Mouse (Mus musculus) ES-E14 (cell line): ENCODE measurements around the gene Sf3a2. TPM values are rescaled to one million over a fixed set of nuclear protein-coding genes. Genes with fewer than 3 reads are reported as not detected.

Experiments used
- DNase-seq: peaks from one replicate; pipeline ENCODE4 v3.0.0-alpha.2; 2013; ENCODE audit warnings: low read depth, low spot score
- H3K27ac ChIP-seq: 2 replicates; pipeline ENCODE4 v1.5.1; 2012; ENCODE audit warnings: low read depth, mild to moderate bottlenecking, low read length, moderate library complexity, mixed read lengths; ENCODE audit not compliant: poor library complexity, insufficient read depth, severe bottlenecking
- H3K36me3 ChIP-seq: 2 replicates; pipeline ENCODE4 v1.6.1; 2012; ENCODE audit warnings: mild to moderate bottlenecking, low read length, moderate library complexity, mixed read lengths; ENCODE audit not compliant: control insufficient read depth, poor library complexity, insufficient read depth, severe bottlenecking
- H3K4me1 ChIP-seq, 2 experiments: fragments of 150-350 bp in 1 of 2; sonication (generic) in 1 of 2; 2 replicates each; pipeline ENCODE4 v1.6.1; 2012; ENCODE audit warnings: low read length in 2 of 2, mild to moderate bottlenecking in 1 of 2, mixed read lengths in 1 of 2; ENCODE audit not compliant: control insufficient read depth in 2 of 2, insufficient read depth in 2 of 2, poor library complexity in 1 of 2
- H3K4me3 ChIP-seq, 2 experiments: fragments of 150-350 bp in 1 of 2; sonication (generic) in 1 of 2; 2 replicates each; pipeline ENCODE4 v1.5.1; 2012; ENCODE audit warnings: low read length in 2 of 2, low read depth in 1 of 2, mild to moderate bottlenecking in 1 of 2, mixed read lengths in 1 of 2; ENCODE audit not compliant: insufficient read depth in 1 of 2, poor library complexity in 1 of 2, severe bottlenecking in 1 of 2
- H3K9ac ChIP-seq: 2 replicates; pipeline ENCODE4 v1.6.1; 2012; ENCODE audit warnings: low read depth, mild to moderate bottlenecking, low read length, mixed read lengths; ENCODE audit not compliant: poor library complexity, insufficient read depth, severe bottlenecking
- H3K9me3 ChIP-seq: fragments of 150-350 bp; sonication (generic); 2 replicates; pipeline ENCODE4 v1.6.1; 2012; ENCODE audit warnings: low read depth, mild to moderate bottlenecking, low read length; ENCODE audit not compliant: control insufficient read depth, insufficient read depth
- CHD2 ChIP-seq: IDR thresholded peaks from 2 replicates; pipeline ENCODE4 v1.6.1; 2014; ENCODE audit warnings: mild to moderate bottlenecking, low read depth, low read length, inconsistent platforms
- HCFC1 ChIP-seq: IDR thresholded peaks from 2 replicates; pipeline ENCODE4 v1.6.1; 2012; ENCODE audit warnings: low read length, inconsistent platforms, borderline replicate concordance; ENCODE audit not compliant: insufficient read depth
- MAFK ChIP-seq: IDR thresholded peaks from 2 replicates; pipeline ENCODE4 v1.6.1; 2014; ENCODE audit warnings: mild to moderate bottlenecking, low read depth, low read length, inconsistent platforms; ENCODE audit not compliant: insufficient read depth
- ZC3H11A ChIP-seq: IDR thresholded peaks from 2 replicates; pipeline ENCODE4 v1.6.1; 2012; ENCODE audit warnings: low read depth, mild to moderate bottlenecking, inconsistent platforms, low read length, borderline replicate concordance
- ZNF384 ChIP-seq: IDR thresholded peaks from 2 replicates; pipeline ENCODE4 v1.6.1; 2012; ENCODE audit warnings: low read depth, low read length, inconsistent platforms
- in situ Hi-C, 2 experiments: fragments of 600-800 bp; cut with MboI; formaldehyde crosslinking; loops; one replicate each; pipeline ENCODE4 v1.15.1; 2025; ENCODE audit warnings: low sequenced_read_pairs in 2 of 2, inconsistent platforms in 1 of 2; ENCODE audit not compliant: unreplicated experiment in 2 of 2
- total RNA-seq: library from RNA; depleted of rRNA; stranded (reverse); fragments of 300-350 nt; gene quantifications from 2 replicates; pipeline ENCODE4 v1.2.3, GENCODE M21; 2012

Sf3a2 gene
- total RNA-seq, 1 experiment: 31.4 TPM

GRCm38 (mm10) chr10:80776358-80776869 is 21.6 kb upstream of the Sf3a2 start:
- Histone ChIP-seq H3K4me1 (no peaks in the 10 kb centered on the region), H3K4me3 (no peak overlapping the region), H3K9ac (no peak overlapping the region), H3K36me3 (peaks cover 80% of the 10 kb centered on the region), H3K27ac (no peak overlapping the region), H3K9me3 (no peaks in the 10 kb centered on the region)
- DNase-seq: no peak
- TF ChIP-seq CHD2 (no peak), ZC3H11A (no peak), MAFK (no peak), HCFC1 (no peak), ZNF384 (no peak)
- in situ Hi-C loops: no loop called here

GRCm38 (mm10) chr10:80777123-80777522 is 20.9 kb upstream of the Sf3a2 start:
- Histone ChIP-seq H3K4me3 (no peak overlapping the region), H3K9me3 (no peaks in the 10 kb centered on the region), H3K36me3 (peaks cover 81% of the 10 kb centered on the region), H3K9ac (no peak overlapping the region), H3K4me1 (no peaks in the 10 kb centered on the region), H3K27ac (no peak overlapping the region)
- no peak for DNase-seq
- in situ Hi-C loops: no loop called here
- no peak for TF ChIP-seq CHD2
- TF ChIP-seq HCFC1: no peak
- TF ChIP-seq MAFK: no peak
- TF ChIP-seq ZNF384: no peak
- no peak for TF ChIP-seq ZC3H11A

DNA sequence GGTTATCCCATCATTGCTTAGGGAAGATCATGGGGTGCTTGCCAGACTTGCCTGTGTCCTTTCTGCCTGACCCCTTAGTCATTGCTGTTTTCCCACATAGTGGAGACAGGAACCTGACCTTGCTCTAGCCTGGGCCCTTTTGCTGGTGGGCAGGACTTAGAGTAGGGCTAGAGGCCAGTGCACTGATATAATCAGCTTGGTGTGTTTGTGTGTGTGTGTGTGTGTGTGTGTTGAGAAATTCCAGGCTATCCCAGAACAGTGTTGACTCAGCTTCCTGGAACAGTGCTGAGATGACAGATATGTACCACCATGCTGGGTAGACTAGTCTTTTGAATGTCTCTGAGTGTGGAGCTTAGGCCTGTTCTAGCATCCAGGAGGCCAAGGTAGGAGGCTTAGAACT is 18.4 kb upstream of the Sf3a2 start:
- H3K4me1 ChIP-seq: peaks cover 0 to 5% of the 10 kb centered on the region in 2 experiments; a peak in 1 of 4 replicates
- DNase-seq: no peak
- H3K27ac ChIP-seq: no peak overlapping the region
- H3K4me3 ChIP-seq: no peak overlapping the region
- H3K9me3 ChIP-seq: no peaks in the 10 kb centered on the region
- in situ Hi-C loops: no loop called here
- no peak overlapping the region for H3K9ac ChIP-seq
- H3K36me3 ChIP-seq: peaks cover 83% of the 10 kb centered on the region
- TF ChIP-seq ZC3H11A (no peak), ZNF384 (no peak), CHD2 (no peak), HCFC1 (no peak), MAFK (no peak)

DNA sequence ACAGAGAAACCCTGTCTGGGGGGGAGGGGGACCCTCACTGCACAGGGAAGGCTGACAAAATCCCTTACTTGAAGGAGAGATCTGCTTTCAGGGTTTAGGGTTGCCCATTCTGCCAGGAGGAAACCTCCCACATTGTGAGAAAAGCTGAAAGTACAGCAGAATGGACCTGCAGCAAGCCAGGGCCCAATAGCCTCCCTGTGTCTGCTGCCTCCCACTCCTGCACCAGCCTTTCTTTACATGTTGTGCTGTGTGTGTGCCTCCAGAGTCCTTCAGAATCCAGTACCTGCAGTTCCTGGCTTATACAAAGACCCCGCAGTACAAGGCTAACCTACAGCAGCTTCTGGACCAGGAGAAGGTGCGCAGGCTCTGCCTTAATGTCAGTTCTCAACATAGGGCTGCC is 13.7 kb upstream of the Sf3a2 start:
- no peak overlapping the region for H3K9ac ChIP-seq
- H3K36me3 ChIP-seq: peaks cover 89% of the 10 kb centered on the region
- no peaks in the 10 kb centered on the region for H3K9me3 ChIP-seq
- H3K4me1 ChIP-seq: peaks cover 0 to 5% of the 10 kb centered on the region in 2 experiments; a peak in 1 of 4 replicates
- in situ Hi-C loops: no loop called here
- TF ChIP-seq HCFC1: no peak
- no peak for TF ChIP-seq ZNF384
- TF ChIP-seq MAFK: no peak
- H3K27ac ChIP-seq: no peak overlapping the region
- no peak for DNase-seq
- H3K4me3 ChIP-seq: no peak overlapping the region

DNA sequence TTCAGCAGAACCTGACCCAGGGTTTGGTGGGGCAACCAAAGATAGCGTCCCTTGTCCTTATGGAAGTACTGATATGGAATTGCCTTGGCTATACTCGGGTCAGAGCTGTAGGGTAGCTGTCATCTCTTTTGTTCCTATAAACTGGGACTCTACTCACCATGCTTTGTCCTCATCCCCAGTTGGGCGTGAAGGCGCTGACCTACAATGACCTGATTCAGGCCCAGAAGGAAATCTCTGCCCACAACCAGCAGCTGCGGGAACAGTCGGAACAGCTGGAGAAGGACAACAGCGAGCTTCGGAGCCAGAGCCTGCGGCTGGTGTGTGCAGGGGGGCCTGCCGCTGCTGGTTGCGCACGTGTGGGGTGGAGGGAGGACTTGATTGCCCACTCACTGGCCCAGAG is 13.1 kb upstream of the Sf3a2 start:
- Histone ChIP-seq H3K9me3 (no peaks in the 10 kb centered on the region), H3K4me3 (no peak overlapping the region), H3K36me3 (peaks cover 90% of the 10 kb centered on the region), H3K9ac (no peak overlapping the region), H3K27ac (no peak overlapping the region), H3K4me1 (peaks cover 0 to 5% of the 10 kb centered on the region in 2 experiments; a peak in 1 of 4 replicates)
- no peak for DNase-seq
- TF ChIP-seq MAFK: no peak
- no peak for TF ChIP-seq ZNF384
- TF ChIP-seq HCFC1: no peak
- TF ChIP-seq ZC3H11A: no peak
- TF ChIP-seq CHD2: no peak
- in situ Hi-C loops: no loop called here
